Mouse (Mus musculus) layer of hippocampus, adult 11-12 months (tissue): ENCODE measurements at regions not wholly inside any gene's neighbourhood (a gene's known extent, or its start where the extent isn't known, plus 50 kb on each side); places are given as distances from the start of the nearest gene placed in this dataset.

ENCODE experiments used
- DNase-seq: peaks from one replicate; pipeline ENCODE4 v3.0.0; 2022; ENCODE audit warnings: low spot score

DNA sequence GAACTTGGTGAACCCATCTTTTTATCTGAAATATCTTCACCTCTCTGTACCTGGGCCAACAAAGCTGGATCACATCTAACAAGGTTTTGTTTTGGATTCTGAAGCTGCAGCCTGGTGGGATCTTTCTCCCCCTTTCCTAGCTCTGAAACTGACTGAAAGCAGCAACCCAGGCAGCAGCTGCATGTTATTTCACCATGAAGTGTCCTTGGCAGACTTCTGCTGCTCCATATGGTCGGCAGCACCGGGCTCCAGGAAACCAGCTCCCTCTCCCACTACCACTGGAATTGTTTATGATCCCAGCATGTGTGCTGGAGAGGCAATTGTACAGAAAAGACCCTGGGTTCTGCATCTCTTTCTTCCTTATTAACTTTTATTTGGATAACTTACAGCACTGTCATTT lies 145.0 kb downstream of the Spata18 start:
- peak; percentile 31 for DNase-seq

- DNase-seq: no peak
Measured at GRCm38 (mm10) chr5:73797980-73798379, 146.8 kb downstream of the Spata18 start.

GRCm38 (mm10) chr5:73803431-73803830 lies 152.3 kb downstream of the Spata18 start:
- DNase-seq: no peak

DNA sequence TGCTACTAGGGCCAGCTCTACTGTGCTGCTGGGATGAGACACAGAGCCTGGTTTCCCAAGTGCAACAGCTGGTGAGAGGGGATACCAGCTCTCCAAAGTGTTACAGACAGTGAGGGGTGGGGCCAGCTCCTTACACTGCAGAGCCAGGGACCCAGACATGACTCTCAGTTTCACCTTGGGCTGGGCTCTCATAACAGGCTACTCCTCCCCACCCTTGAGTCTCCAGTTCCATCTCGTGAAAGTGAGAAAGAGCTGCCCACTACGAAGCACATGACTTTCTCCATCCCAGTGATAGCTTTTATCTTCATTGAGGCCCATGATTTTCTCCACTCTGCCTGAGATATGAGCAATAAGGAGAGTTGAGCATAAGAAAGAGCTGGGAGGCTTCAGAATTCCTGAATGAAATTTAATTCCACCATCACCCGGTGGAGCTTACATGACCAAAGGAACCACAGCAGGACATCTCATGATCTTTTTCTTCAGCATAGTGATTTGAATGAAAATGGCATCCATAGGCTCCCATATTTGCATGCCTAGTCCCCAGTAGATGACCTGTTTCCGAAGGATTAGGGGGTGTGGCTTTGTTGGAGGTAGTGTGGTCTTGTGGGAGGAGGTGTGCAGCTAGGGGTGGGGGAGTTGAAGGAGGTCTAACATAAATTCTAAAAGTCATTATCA lies 153.5 kb downstream of the Spata18 start:
- no peak for DNase-seq

GRCm38 (mm10) chr5:73810660-73811059 lies 159.5 kb downstream of the Spata18 start:
- no peak for DNase-seq

DNA sequence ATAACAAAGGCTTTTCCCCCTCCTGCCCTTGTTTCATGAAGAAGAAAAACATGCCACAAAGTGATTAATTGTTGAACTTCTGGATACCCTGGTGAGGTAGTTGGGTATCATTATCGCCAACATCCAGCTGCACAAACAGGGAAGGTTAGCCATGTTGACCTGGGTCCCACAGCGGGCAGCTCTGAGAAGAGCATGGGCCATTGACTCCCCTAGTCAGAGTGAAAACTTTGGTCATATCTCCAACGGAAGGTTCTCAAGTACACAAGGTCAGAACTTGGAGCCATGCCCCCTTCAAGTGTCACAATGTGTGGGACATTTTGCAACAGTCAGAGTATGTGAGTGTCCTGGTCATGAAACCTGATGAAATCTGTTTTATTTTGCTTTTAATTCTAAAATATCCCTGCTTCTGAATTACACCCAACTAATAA lies 159.9 kb downstream of the Spata18 start:
- no peak for DNase-seq

GRCm38 (mm10) chr5:73815752-73816151 lies 164.6 kb downstream of the Spata18 start:
- DNase-seq: no peak

- no peak for DNase-seq
Measured at GRCm38 (mm10) chr5:73817180-73817579, 166.0 kb downstream of the Spata18 start.

GRCm38 (mm10) chr5:73821956-73822545 lies 170.9 kb downstream of the Spata18 start:
- no peak for DNase-seq

DNA sequence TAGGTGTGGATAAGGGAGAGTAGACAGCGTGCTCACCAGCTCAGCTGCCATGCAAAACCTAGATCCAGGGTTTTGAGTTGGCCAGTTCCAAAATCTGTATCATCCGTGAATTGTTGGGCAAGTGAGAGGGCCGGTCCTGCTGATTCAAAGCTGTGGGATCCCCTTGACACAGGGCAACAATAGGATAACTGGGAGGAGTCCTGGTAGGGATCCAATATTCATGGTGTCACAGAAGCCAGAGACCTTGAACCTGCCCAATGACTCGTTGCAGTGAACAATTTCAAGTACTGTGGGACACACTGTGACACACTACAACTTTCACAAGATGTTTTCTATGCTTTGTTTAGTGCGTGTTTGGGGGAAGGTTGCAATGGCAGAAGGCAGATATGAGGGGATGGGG lies 172.2 kb downstream of the Spata18 start:
- DNase-seq: no peak

DNA sequence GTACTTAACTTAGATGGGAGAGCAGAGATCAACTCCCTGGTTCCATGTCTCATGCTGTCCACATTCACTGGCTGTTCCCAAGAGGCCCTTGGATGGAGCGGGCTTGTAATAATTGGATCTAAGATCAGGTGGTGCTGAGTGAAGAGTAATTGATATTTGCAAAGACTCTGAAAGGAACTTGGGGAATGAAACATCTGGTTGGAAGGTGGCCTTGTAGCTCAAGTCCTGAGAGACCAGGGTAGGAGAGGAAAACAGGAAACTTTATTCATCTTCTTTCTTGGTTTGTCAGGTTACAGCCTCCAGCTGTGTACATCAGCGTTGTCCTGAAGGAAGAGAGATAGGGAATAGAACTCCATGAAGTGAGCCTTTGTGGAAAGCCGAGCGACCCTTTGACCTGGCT lies 175.8 kb downstream of the Spata18 start:
- DNase-seq: no peak

- no peak for DNase-seq
Measured at GRCm38 (mm10) chr5:73833721-73834120, 182.5 kb downstream of the Spata18 start.

DNA sequence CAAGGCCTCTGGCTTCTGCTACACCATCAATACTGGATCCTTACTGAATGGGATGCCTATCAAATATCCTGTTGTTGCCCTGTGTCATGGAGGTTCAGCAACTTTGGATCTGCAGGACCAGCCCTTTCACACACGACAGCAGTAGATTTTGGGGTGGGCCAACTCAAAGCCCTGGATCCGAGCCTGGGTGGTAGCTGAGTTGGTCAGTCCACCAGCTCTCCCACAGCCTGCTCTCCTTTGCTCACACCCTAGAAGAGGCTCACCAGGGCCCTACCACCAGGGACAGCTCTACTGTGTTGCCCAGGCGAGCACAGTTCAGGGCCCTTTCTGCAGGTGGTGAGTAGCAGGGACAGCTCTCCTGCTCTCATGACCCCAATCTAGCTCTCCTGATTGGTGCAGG lies 192.6 kb downstream of the Spata18 start:
- no peak for DNase-seq

DNA sequence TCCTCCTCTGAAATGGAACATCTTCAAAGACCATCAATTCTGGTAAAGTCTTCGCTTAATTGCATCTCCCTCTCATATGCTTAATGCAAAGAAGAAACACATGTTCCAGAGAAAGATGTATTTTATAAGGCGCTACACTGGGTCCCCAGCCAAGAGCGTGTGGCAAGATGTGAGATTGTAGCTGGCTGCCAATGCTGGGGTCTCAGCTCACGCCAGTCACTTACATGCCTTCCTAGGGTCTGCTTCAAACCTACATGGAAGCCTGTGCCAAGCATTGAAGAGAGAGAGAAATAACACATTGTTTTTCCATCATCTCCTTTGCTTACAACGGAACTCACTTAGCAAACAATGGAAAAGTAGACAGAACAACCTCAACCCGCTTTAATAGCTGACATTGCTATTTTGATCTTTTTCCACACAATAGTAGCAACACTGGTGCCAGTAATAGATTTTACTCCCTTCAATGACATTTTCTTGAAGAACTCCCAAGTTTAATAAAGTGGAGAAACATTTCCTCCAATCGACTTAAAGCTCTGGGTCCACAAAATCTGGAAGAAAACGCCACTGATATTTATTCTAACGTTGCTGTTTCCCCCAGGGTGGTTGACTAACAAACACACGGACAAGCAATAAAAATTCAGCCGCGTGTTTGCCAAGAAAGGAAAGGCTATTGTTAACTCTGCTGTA lies 195.1 kb downstream of the Spata18 start:
- DNase-seq: no peak

GRCm38 (mm10) chr5:73846783-73847151 lies 195.6 kb downstream of the Spata18 start:
- no peak for DNase-seq

DNA sequence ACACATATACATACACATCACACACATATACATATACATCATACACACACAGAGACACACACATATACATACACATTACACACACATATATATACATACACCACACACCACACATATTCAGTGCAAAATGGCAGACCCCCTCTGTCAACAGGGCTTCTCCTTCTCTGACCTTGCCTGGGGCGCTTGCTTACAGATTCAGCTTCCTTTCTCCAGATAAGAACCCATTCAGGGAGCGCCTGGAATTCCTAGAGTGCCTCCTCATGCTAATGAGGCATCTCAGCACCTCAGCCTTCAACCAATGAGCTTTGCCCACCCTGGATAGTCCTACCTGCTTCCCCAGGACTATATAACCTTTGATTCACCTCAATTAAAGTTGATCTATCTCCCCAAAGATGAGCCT lies 200.3 kb downstream of the Spata18 start:
- no peak for DNase-seq

GRCm38 (mm10) chr5:73854025-73854773 lies 203.0 kb downstream of the Spata18 start:
- DNase-seq: peak; percentile 86

DNA sequence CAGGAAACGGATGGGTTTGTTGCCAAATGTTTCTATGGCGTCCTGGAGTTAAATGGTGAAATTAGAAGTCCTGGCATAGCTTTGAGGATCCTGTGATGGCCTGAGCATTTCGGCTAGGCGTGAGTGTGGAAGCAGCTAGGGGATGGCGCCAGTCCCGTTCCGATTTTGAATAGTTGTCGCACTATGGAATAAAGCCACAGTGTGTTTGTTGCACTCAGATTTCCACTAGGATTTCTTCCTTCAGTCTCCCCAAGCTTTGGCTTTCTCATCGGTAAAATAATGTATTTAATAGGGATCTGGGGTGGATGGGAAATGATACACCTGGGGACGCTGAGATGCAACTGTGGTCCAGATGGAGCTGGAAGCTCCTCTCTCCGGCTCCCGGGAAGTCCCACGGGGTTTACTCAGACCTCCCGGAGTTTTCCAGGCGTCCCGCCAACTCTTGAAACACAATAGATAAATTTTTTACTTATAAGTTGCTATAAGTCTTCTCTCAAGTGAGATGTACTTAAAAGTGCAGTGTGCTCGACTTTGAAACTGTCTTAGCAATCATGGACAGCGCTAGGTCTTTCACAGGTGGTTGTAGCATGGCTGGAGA lies 203.7 kb downstream of the Spata18 start:
- DNase-seq: no peak

GRCm38 (mm10) chr5:73859320-73859719 lies 208.1 kb downstream of the Spata18 start:
- no peak for DNase-seq

GRCm38 (mm10) chr5:73864138-73864761 lies 204.0 kb downstream of the Usp46 start:
- DNase-seq: peak; percentile 68

DNA sequence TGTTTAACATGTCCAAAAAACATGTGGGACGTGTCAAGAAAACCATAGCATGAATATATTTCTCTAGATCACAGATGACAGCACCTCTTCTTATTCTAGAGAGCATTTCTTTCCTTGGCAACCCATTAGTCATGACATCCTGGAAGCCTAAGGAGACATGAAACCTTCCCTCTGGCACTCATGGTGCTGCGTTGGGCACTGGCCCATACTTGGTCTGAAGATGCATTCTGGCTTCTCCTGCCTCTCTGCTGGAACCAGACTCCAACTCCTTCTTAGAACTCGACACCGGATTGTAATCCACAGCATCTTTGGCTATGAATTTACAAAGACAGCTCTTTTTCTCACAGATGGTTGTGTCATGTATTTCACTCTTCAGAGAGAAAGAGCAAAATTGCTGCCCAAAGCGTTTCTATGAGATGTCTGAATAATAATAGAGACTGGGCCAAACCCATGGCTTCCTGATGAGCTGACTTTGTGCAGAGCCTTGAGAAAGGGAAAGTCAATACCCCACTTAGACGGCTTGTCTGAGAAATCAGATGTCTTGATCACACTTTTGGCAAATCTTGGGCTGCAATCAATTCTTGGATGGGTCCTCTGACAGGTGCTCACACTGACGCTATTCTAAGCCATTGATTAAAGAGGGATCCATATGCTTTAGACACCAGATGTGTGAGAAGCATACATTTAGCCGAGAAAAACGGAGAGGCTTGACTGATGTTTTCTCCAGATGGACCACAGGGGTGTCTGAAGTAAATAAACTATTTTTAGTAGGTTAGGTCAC lies 195.4 kb downstream of the Usp46 start:
- no peak for DNase-seq
